Mouse (Mus musculus): ENCODE data around the gene Krt78. TPM values are rescaled to one million over a fixed set of nuclear protein-coding genes. Genes with fewer than 3 reads are reported as not detected.
A peak's percentile ranks its signal among the peaks of the same experiment; 100 is the strongest.

Gene Krt78
- polyA plus RNA-seq, 1 experiment from 2014 or later: 0.04 TPM

- H3K9ac ChIP-seq: no peak overlapping the region
- H3K27ac ChIP-seq: no peak overlapping the region
- 2% methylated on average over 10 of the region's 10 CpGs for WGBS
- 0 out of 2 replicates have a peak, but pooled peaks have one; percentile 27 for ATAC-seq (replicated peaks; ENCODE audit: insufficient number of reproducible peaks, insufficient read depth, low FRiP score, low read depth)
- no peaks in the 10 kb centered on the region; the same call in 1 of the 2 replicates for H3K27me3 ChIP-seq
- peaks cover 11% of the 10 kb centered on the region for H3K4me1 ChIP-seq (replicated peaks)
- H3K36me3 ChIP-seq: no peaks in the 10 kb centered on the region
- no peaks in the 10 kb centered on the region for H3K9me3 ChIP-seq (replicated peaks)
- H3K4me3 ChIP-seq: no peak overlapping the region
- H3K4me2 ChIP-seq: no peak overlapping the region
These were observed 34.0 kb upstream of the Krt78 start for GRCm38 (mm10) chr15:101988119-101988518.

GRCm38 (mm10) chr15:101984746-101985145 is 30.7 kb upstream of the Krt78 start:
- 14% methylated on average over 6 of the region's 6 CpGs for WGBS
- no peak overlapping the region for H3K27ac ChIP-seq
- peaks cover 11% of the 10 kb centered on the region for H3K4me1 ChIP-seq (replicated peaks)
- no peak overlapping the region for H3K9ac ChIP-seq
- H3K27me3 ChIP-seq: no peaks in the 10 kb centered on the region
- H3K4me2 ChIP-seq: peak overlapping the region; percentile 60; the same call in 1 of the 2 replicates
- no peak for ATAC-seq (replicated peaks; ENCODE audit: insufficient number of reproducible peaks, insufficient read depth, low FRiP score, low read depth)
- no peak overlapping the region for H3K4me3 ChIP-seq
- H3K9me3 ChIP-seq (replicated peaks): no peaks in the 10 kb centered on the region
- no peaks in the 10 kb centered on the region for H3K36me3 ChIP-seq

GRCm38 (mm10) chr15:101983949-101984601 is 30.0 kb upstream of the Krt78 start:
- H3K9me3 ChIP-seq (replicated peaks): no peaks in the 10 kb centered on the region
- H3K4me1 ChIP-seq (replicated peaks): peaks cover 11% of the 10 kb centered on the region
- no peaks in the 10 kb centered on the region for H3K36me3 ChIP-seq
- ATAC-seq (replicated peaks; ENCODE audit: insufficient number of reproducible peaks, insufficient read depth, low FRiP score, low read depth): peak; percentile 85
- peak overlapping the region; percentile 73 for H3K27ac ChIP-seq
- peak overlapping the region; percentile 60 for H3K4me2 ChIP-seq
- WGBS: 2% methylated on average over 15 of the region's 15 CpGs
- peak overlapping the region; percentile 34 for H3K4me3 ChIP-seq
- H3K9ac ChIP-seq: no peak overlapping the region
- H3K27me3 ChIP-seq: no peaks in the 10 kb centered on the region

GRCm38 (mm10) chr15:101983315-101983948 is 29.3 kb upstream of the Krt78 start:
- Histone ChIP-seq H3K9ac (no peak overlapping the region), H3K9me3 (replicated peaks) (no peaks in the 10 kb centered on the region), H3K4me2 (peak overlapping the region; percentile 60), H3K36me3 (no peaks in the 10 kb centered on the region), H3K4me1 (replicated peaks) (peaks cover 9% of the 10 kb centered on the region), H3K27ac (peak overlapping the region; percentile 73), H3K4me3 (no peak overlapping the region), H3K27me3 (no peaks in the 10 kb centered on the region)
- no peak for ATAC-seq (replicated peaks; ENCODE audit: insufficient number of reproducible peaks, insufficient read depth, low FRiP score, low read depth)
- 76% methylated on average over 13 of the region's 13 CpGs for WGBS

- no peak overlapping the region for H3K4me3 ChIP-seq
- WGBS: 45% methylated on average over 6 of the region's 6 CpGs
- no peaks in the 10 kb centered on the region for H3K9me3 ChIP-seq (replicated peaks)
- H3K4me1 ChIP-seq (replicated peaks): peaks cover 25% of the 10 kb centered on the region
- ATAC-seq (replicated peaks; ENCODE audit: insufficient number of reproducible peaks, insufficient read depth, low FRiP score, low read depth): no peak
- no peaks in the 10 kb centered on the region for H3K36me3 ChIP-seq
- no peak overlapping the region for H3K27ac ChIP-seq
- no peaks in the 10 kb centered on the region for H3K27me3 ChIP-seq
- no peak overlapping the region for H3K9ac ChIP-seq
- no peak overlapping the region for H3K4me2 ChIP-seq
These were observed 26.8 kb upstream of the Krt78 start for GRCm38 (mm10) chr15:101980849-101981248.

- Histone ChIP-seq H3K9me3 (replicated peaks) (no peaks in the 10 kb centered on the region), H3K36me3 (no peaks in the 10 kb centered on the region), H3K27ac (peak overlapping the region; percentile 73), H3K9ac (peak overlapping the region; percentile 57), H3K4me3 (peak overlapping the region; percentile 34), H3K27me3 (peaks cover 11% of the 10 kb centered on the region), H3K4me2 (peak overlapping the region; percentile 70), H3K4me1 (replicated peaks) (peaks cover 22% of the 10 kb centered on the region)
- WGBS: 3% methylated on average over 39 of the region's 39 CpGs
- ATAC-seq (replicated peaks; ENCODE audit: insufficient number of reproducible peaks, insufficient read depth, low FRiP score, low read depth): peak; percentile 93
These were observed 23.1 kb upstream of the Krt78 start for GRCm38 (mm10) chr15:101977043-101977726.

GRCm38 (mm10) chr15:101976641-101977040 is 22.6 kb upstream of the Krt78 start:
- Histone ChIP-seq H3K27me3 (peaks cover 11% of the 10 kb centered on the region), H3K9ac (peak overlapping the region; percentile 57), H3K9me3 (replicated peaks) (no peaks in the 10 kb centered on the region), H3K36me3 (no peaks in the 10 kb centered on the region), H3K4me1 (replicated peaks) (peaks cover 22% of the 10 kb centered on the region), H3K4me2 (peak overlapping the region; percentile 70), H3K4me3 (no peak overlapping the region), H3K27ac (peak overlapping the region; percentile 73)
- 61% methylated on average over 3 of the region's 3 CpGs for WGBS
- ATAC-seq (replicated peaks; ENCODE audit: insufficient number of reproducible peaks, insufficient read depth, low FRiP score, low read depth): no peak

GRCm38 (mm10) chr15:101976023-101976422 is 21.9 kb upstream of the Krt78 start:
- 72% methylated on average over 5 of the region's 5 CpGs for WGBS
- H3K4me3 ChIP-seq: no peak overlapping the region
- H3K4me2 ChIP-seq: no peak overlapping the region
- no peak for ATAC-seq (replicated peaks; ENCODE audit: insufficient number of reproducible peaks, insufficient read depth, low FRiP score, low read depth)
- H3K27me3 ChIP-seq: peaks cover 18% of the 10 kb centered on the region
- peak overlapping the region; percentile 73; the same call in 1 of the 2 replicates for H3K27ac ChIP-seq
- H3K9ac ChIP-seq: no peak overlapping the region
- no peaks in the 10 kb centered on the region for H3K36me3 ChIP-seq
- peaks cover 22% of the 10 kb centered on the region for H3K4me1 ChIP-seq (replicated peaks)
- H3K9me3 ChIP-seq (replicated peaks): no peaks in the 10 kb centered on the region

- Histone ChIP-seq H3K4me2 (no peak overlapping the region), H3K27ac (peak overlapping the region; percentile 24; the same call in 1 of the 2 replicates), H3K27me3 (peaks cover 21% of the 10 kb centered on the region), H3K9me3 (replicated peaks) (no peaks in the 10 kb centered on the region), H3K9ac (no peak overlapping the region), H3K36me3 (no peaks in the 10 kb centered on the region), H3K4me1 (replicated peaks) (peaks cover 22% of the 10 kb centered on the region), H3K4me3 (no peak overlapping the region)
- 50% methylated on average over 16 of the region's 16 CpGs for WGBS
- no peak for ATAC-seq (replicated peaks; ENCODE audit: insufficient number of reproducible peaks, insufficient read depth, low FRiP score, low read depth)
These were observed 20.2 kb upstream of the Krt78 start for GRCm38 (mm10) chr15:101974083-101974845.

- Histone ChIP-seq H3K4me3 (no peak overlapping the region), H3K27me3 (peaks cover 21% of the 10 kb centered on the region), H3K36me3 (no peaks in the 10 kb centered on the region), H3K4me2 (no peak overlapping the region), H3K9ac (no peak overlapping the region), H3K27ac (peak overlapping the region; percentile 24; the same call in 1 of the 2 replicates), H3K9me3 (replicated peaks) (no peaks in the 10 kb centered on the region), H3K4me1 (replicated peaks) (peaks cover 22% of the 10 kb centered on the region)
- WGBS: 10% methylated on average over 15 of the region's 15 CpGs
- 0 out of 2 replicates have a peak, but pooled peaks have one; percentile 18 for ATAC-seq (replicated peaks; ENCODE audit: insufficient number of reproducible peaks, insufficient read depth, low FRiP score, low read depth)
These were observed 19.5 kb upstream of the Krt78 start for GRCm38 (mm10) chr15:101973414-101974077.

Measured in heart, embryonic 15.5 days (tissue).